Mouse (Mus musculus): ENCODE results near the gene Cpn2. TPM values are rescaled to one million over a fixed set of nuclear protein-coding genes. Genes with fewer than 3 reads are reported as not detected.

The Cpn2 gene
- polyA plus RNA-seq, 1 experiment = 0.01 TPM

DNA sequence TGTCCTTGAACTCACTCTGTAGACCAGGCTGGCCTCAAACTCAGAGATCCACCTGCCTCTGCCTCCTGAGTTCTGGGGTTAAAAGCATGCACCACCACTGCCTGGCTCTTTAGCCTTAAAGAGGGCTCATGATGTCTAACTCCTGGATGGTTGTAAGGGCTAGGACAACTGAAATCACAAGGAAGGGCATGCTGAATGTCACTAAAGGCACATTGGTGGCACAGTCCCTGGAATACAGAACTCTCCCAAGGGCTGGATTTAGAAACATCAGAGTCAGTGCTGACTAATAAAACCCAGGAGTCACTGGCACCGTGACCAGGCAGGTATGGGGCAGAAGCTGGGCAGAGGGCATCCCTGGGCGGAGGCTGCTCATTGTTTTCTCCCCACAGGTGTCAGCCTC, 36.1 kb upstream of the Cpn2 start:
- H3K36me3 ChIP-seq (ENCODE audit: control insufficient read depth, insufficient read depth) = no peaks in the 10 kb centered on the region
- TF ChIP-seq USF1 (IDR thresholded peaks at IDR 0.05; ENCODE audit: low read depth) (no peak), MYOD1 (IDR thresholded peaks at IDR 0.05; ENCODE audit: control insufficient read depth, insufficient read length, low read depth) (no peak), FOSL1 (IDR thresholded peaks at IDR 0.05; ENCODE audit: insufficient read depth, low read length, poor library complexity, severe bottlenecking) (no peak), MYOG (IDR thresholded peaks at IDR 0.05; ENCODE audit: control insufficient read depth, extremely low read depth, insufficient read length) (no peak), MAX (IDR thresholded peaks at IDR 0.05) (no peak)
- H3K4me3 ChIP-seq (ENCODE audit: insufficient read depth, poor library complexity, severe bottlenecking) = no peak overlapping the region
- H3K27me3 ChIP-seq (ENCODE audit: control insufficient read depth, insufficient read depth, insufficient read length) = no peaks in the 10 kb centered on the region
- H3ac ChIP-seq (ENCODE audit: control insufficient read depth, insufficient read length, low read depth) = no peak overlapping the region
- H3K79me2 ChIP-seq (ENCODE audit: control insufficient read depth, insufficient read depth) = no peaks in the 10 kb centered on the region
- no peaks in the 10 kb centered on the region for H3K79me3 ChIP-seq (ENCODE audit: low read depth)

- no peaks in the 10 kb centered on the region for H3K79me3 ChIP-seq (ENCODE audit: low read depth)
- TF ChIP-seq FOSL1 (IDR thresholded peaks at IDR 0.05; ENCODE audit: insufficient read depth, low read length, poor library complexity, severe bottlenecking) (no peak), CEBPB (IDR thresholded peaks at IDR 0.05; ENCODE audit: low read depth) (no peak), USF1 (IDR thresholded peaks at IDR 0.05; ENCODE audit: low read depth) (no peak), MYOG (IDR thresholded peaks at IDR 0.05; ENCODE audit: control insufficient read depth, extremely low read depth, insufficient read length) (no peak), MAX (IDR thresholded peaks at IDR 0.05) (no peak), MYOD1 (IDR thresholded peaks at IDR 0.05; ENCODE audit: control insufficient read depth, insufficient read length, low read depth) (no peak), CTCF (IDR thresholded peaks at IDR 0.05; ENCODE audit: control insufficient read depth, insufficient read depth, insufficient read length) (no peak)
- H3K4me3 ChIP-seq (ENCODE audit: insufficient read depth, poor library complexity, severe bottlenecking) = no peak overlapping the region
- no peaks in the 10 kb centered on the region for H3K79me2 ChIP-seq (ENCODE audit: control insufficient read depth, insufficient read depth)
- H3K36me3 ChIP-seq (ENCODE audit: control insufficient read depth, insufficient read depth) = no peaks in the 10 kb centered on the region
- no peak overlapping the region for H3ac ChIP-seq (ENCODE audit: control insufficient read depth, insufficient read length, low read depth)
- no peaks in the 10 kb centered on the region for H3K27me3 ChIP-seq (ENCODE audit: control insufficient read depth, insufficient read depth, insufficient read length)
These were observed 35.4 kb upstream of the Cpn2 start for GRCm38 (mm10) chr16:30302686-30303085.

DNA sequence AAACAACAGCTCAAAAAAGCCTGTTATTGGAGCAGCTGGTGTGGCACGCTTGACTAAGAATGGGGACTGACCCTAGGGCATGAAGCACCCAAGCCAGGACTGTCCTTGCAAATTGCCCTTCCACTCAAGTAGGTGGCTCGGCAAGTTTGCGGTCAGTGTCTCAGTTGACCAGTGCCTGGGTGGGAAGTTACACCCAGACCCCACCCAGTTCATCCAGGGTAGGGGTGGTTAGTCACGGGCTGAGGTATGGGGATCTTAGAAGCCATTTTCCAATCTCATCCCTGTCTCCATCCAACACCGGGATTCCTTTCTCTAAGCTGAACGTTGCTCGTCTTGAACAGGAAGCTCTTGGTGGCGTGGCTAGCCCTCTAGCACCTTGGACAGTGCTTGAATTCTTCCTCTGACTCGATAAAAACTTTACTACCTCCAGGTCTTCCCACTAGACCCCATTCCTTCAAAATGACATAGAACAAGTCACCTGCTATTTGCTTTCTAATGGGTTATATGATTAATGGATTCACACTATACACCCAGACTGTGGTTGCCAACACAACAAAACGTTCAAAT, 32.5 kb upstream of the Cpn2 start:
- TF ChIP-seq MYOG (IDR thresholded peaks at IDR 0.05; ENCODE audit: control insufficient read depth, extremely low read depth, insufficient read length) (no peak), CTCF (IDR thresholded peaks at IDR 0.05; ENCODE audit: control insufficient read depth, insufficient read depth, insufficient read length) (no peak), CEBPB (IDR thresholded peaks at IDR 0.05; ENCODE audit: low read depth) (no peak), MYOD1 (IDR thresholded peaks at IDR 0.05; ENCODE audit: control insufficient read depth, insufficient read length, low read depth) (no peak), MAX (IDR thresholded peaks at IDR 0.05) (no peak), FOSL1 (IDR thresholded peaks at IDR 0.05; ENCODE audit: insufficient read depth, low read length, poor library complexity, severe bottlenecking) (no peak), USF1 (IDR thresholded peaks at IDR 0.05; ENCODE audit: low read depth) (no peak)
- H3K36me3 ChIP-seq (ENCODE audit: control insufficient read depth, insufficient read depth) = no peaks in the 10 kb centered on the region
- H3K79me2 ChIP-seq (ENCODE audit: control insufficient read depth, insufficient read depth) = no peaks in the 10 kb centered on the region

GRCm38 (mm10) chr16:30297450-30297849, 30.2 kb upstream of the Cpn2 start:
- Histone ChIP-seq H3ac (ENCODE audit: control insufficient read depth, insufficient read length, low read depth) (no peak overlapping the region), H3K36me3 (ENCODE audit: control insufficient read depth, insufficient read depth) (no peaks in the 10 kb centered on the region), H3K79me2 (ENCODE audit: control insufficient read depth, insufficient read depth) (no peaks in the 10 kb centered on the region), H3K4me3 (ENCODE audit: insufficient read depth, poor library complexity, severe bottlenecking) (no peak overlapping the region), H3K27me3 (ENCODE audit: control insufficient read depth, insufficient read depth, insufficient read length) (no peaks in the 10 kb centered on the region), H3K79me3 (ENCODE audit: low read depth) (no peaks in the 10 kb centered on the region)
- TF ChIP-seq MAX (IDR thresholded peaks at IDR 0.05) = no peak
- no peak for TF ChIP-seq CTCF (IDR thresholded peaks at IDR 0.05; ENCODE audit: control insufficient read depth, insufficient read depth, insufficient read length)
- TF ChIP-seq CEBPB (IDR thresholded peaks at IDR 0.05; ENCODE audit: low read depth) = no peak
- TF ChIP-seq USF1 (IDR thresholded peaks at IDR 0.05; ENCODE audit: low read depth) = no peak
- TF ChIP-seq MYOG (IDR thresholded peaks at IDR 0.05; ENCODE audit: control insufficient read depth, extremely low read depth, insufficient read length) = no peak
- TF ChIP-seq MYOD1 (IDR thresholded peaks at IDR 0.05; ENCODE audit: control insufficient read depth, insufficient read length, low read depth) = no peak
- no peak for TF ChIP-seq FOSL1 (IDR thresholded peaks at IDR 0.05; ENCODE audit: insufficient read depth, low read length, poor library complexity, severe bottlenecking)

More for the DNA sequence above, 32.5 kb upstream of the Cpn2 start:
- no peaks in the 10 kb centered on the region for H3K27me3 ChIP-seq (ENCODE audit: control insufficient read depth, insufficient read depth, insufficient read length)
- no peaks in the 10 kb centered on the region for H3K79me3 ChIP-seq (ENCODE audit: low read depth)
- no peak overlapping the region for H3K4me3 ChIP-seq (ENCODE audit: insufficient read depth, poor library complexity, severe bottlenecking)
- no peak overlapping the region for H3ac ChIP-seq (ENCODE audit: control insufficient read depth, insufficient read length, low read depth)

DNA sequence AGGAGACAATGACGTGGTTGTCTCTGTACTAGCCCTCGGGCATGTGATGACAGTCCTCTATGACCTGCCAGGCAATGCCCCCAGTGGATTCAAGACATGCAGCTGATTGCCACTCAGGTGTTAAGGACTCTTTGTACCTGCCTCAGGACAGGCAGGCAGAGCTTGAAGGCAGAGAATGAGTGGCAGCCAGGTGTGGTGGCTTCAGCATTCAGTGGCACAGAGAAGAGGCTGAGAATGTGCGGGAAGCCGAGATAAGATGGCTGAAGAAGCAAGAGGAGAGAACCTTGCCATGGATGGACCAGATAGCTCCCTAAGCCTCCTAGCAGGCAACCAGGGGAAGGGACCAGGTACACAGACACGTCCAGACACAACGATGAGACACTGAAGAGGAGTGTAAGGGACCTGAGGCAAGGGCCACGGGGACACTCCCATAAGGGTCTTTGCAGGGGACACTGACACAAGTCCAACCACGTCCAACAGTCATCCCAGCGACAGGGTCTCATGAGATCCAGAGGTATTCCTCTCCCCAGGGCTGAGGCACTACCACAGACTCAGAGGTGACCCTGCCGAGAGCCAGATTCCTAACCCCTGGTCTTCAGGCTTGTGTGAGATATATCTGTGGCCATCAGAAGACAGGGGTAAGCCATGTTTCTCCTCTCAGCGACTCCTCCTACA, 29.4 kb upstream of the Cpn2 start:
- Histone ChIP-seq H3K79me2 (ENCODE audit: control insufficient read depth, insufficient read depth) (no peaks in the 10 kb centered on the region), H3K79me3 (ENCODE audit: low read depth) (no peaks in the 10 kb centered on the region), H3K4me3 (ENCODE audit: insufficient read depth, poor library complexity, severe bottlenecking) (no peak overlapping the region), H3K27me3 (ENCODE audit: control insufficient read depth, insufficient read depth, insufficient read length) (no peaks in the 10 kb centered on the region), H3ac (ENCODE audit: control insufficient read depth, insufficient read length, low read depth) (no peak overlapping the region), H3K36me3 (ENCODE audit: control insufficient read depth, insufficient read depth) (no peaks in the 10 kb centered on the region)
- no peak for TF ChIP-seq CEBPB (IDR thresholded peaks at IDR 0.05; ENCODE audit: low read depth)
- TF ChIP-seq CTCF (IDR thresholded peaks at IDR 0.05; ENCODE audit: control insufficient read depth, insufficient read depth, insufficient read length) = no peak
- no peak for TF ChIP-seq MAX (IDR thresholded peaks at IDR 0.05)
- no peak for TF ChIP-seq MYOG (IDR thresholded peaks at IDR 0.05; ENCODE audit: control insufficient read depth, extremely low read depth, insufficient read length)
- no peak for TF ChIP-seq FOSL1 (IDR thresholded peaks at IDR 0.05; ENCODE audit: insufficient read depth, low read length, poor library complexity, severe bottlenecking)
